Mouse (Mus musculus) kidney, adult 2 months (tissue): ENCODE measurements around the gene Il1rl2.

Experiments
- CTCF ChIP-seq: fragments of 200-500 bp; conservative IDR thresholded peaks from 2 replicates; pipeline ENCODE4 v1.5.1; 2011; ENCODE audit warnings: low read depth, mild to moderate bottlenecking, control low read depth, low read length, moderate library complexity, mixed read lengths; ENCODE audit not compliant: insufficient read depth, insufficient read length
- POLR2A ChIP-seq: fragments of 200-500 bp; IDR thresholded peaks from one replicate; pipeline ENCODE4 v1.6.1; 2011; ENCODE audit warnings: low read depth, low read length, control low read depth

DNA sequence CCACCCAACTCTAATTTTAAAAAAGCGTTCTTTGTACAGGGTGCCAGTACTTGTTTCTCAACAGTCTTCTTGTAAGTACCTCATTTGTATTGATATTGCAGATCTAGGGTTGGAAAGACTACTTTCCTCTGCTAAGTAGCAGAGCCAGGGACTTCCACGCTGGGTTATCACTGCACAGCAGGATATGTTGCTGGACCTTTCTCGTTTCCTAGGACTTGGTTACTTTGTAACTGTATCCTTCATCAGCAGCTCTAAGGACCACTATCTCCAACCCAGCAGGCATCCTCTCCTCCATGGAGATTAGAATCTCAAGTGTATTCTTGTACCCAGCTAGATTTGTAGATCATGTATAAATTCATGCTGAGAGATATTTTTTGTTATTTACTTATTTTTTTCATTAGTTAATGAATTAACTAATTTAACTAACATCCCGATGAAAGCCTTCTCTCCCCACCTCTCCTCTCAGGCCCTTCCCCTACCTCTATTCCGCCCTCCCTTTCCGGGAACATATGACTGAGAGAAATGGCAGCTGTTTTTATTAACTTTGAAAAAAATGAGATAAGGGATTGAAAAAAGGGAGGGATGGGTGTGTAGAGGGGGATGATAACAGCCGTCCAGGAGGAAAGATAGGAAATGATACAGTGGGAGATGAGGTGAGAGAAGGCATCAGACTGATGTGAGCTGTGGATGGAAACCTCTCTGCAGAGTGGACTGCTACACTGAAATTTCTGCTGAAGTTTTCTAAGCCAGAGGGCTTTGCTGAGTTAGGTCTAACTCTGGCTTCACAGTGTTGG lies 90.7 kb downstream of the Il1rl2 start:
- TF ChIP-seq CTCF: no peak
- TF ChIP-seq POLR2A: no peak
